Mouse (Mus musculus) liver, embryonic 16.5 days (tissue): ENCODE results near the gene Plcb4. TPM values are rescaled to one million over a fixed set of nuclear protein-coding genes. Genes with fewer than 3 reads are reported as not detected.
A peak's percentile ranks its signal among the peaks of the same experiment; 100 is the strongest.

Source experiments
- ATAC-seq: fragments of 200-750 bp; cut with Nextera tagmentation; 2 replicates; pipeline ENCODE4 v1.8.0; 2017; ENCODE audit warnings: low read depth, mild to moderate bottlenecking, moderate number of reproducible peaks, moderate library complexity
- H3K27ac ChIP-seq: fragments of 300-500 bp; sonication (generic); 2 replicates; pipeline ENCODE4 v1.5.1; 2014; ENCODE audit warnings: mild to moderate bottlenecking, low read length
- H3K27me3 ChIP-seq: fragments of 300-500 bp; sonication (generic); 2 replicates; pipeline ENCODE4 v1.6.1; 2014; ENCODE audit warnings: low read depth, low read length, mixed read lengths; ENCODE audit not compliant: control insufficient read depth, insufficient read depth
- H3K36me3 ChIP-seq: fragments of 300-500 bp; sonication (generic); 2 replicates; pipeline ENCODE4 v1.6.1; 2014; ENCODE audit warnings: mild to moderate bottlenecking; ENCODE audit not compliant: control insufficient read depth, insufficient read depth
- H3K4me1 ChIP-seq: fragments of 300-500 bp; sonication (generic); 2 replicates; pipeline ENCODE4 v1.6.1; 2014; ENCODE audit warnings: low read depth, low read length, mixed read lengths; ENCODE audit not compliant: control insufficient read depth
- H3K4me2 ChIP-seq: fragments of 300-500 bp; sonication (generic); 2 replicates; pipeline ENCODE4 v1.6.1; 2014; ENCODE audit warnings: low read depth, low read length, mixed read lengths
- H3K4me3 ChIP-seq: fragments of 300-500 bp; sonication (generic); 2 replicates; pipeline ENCODE4 v1.5.1; 2014; ENCODE audit warnings: low read depth, mild to moderate bottlenecking, low read length
- H3K9ac ChIP-seq: fragments of 300-500 bp; sonication (generic); 2 replicates; pipeline ENCODE4 v1.6.1; 2014; ENCODE audit warnings: low read depth, low read length
- H3K9me3 ChIP-seq: fragments of 300-500 bp; sonication (generic); replicated peaks from 2 replicates; pipeline ENCODE4 v1.6.1; 2016; ENCODE audit warnings: low read length; ENCODE audit not compliant: control insufficient read depth
- WGBS: fragments of 180-500 bp; shearing (Covaris S2); extraction: QIAGEN DNeasy Blood & Tissue Kit; methylation state at CpG from one replicate; pipeline ENCODE4 v1.1.7; 2014; ENCODE audit not compliant: insufficient replicate concordance; 5-methylcytosine and 5-hydroxymethylcytosine counted together
- polyA plus RNA-seq: library from polyadenylated mRNA; unstranded; fragments of >200 nt; fragmentation: Nextera tagmentation; extraction: Ambion mirVana; gene quantifications from 2 replicates; pipeline ENCODE4 v1.2.1, GENCODE M21; 2015

The Plcb4 gene
- polyA plus RNA-seq, 1 experiment from 2014 or later, result 2.3 TPM

- no peak overlapping the region for H3K4me2 ChIP-seq
- WGBS, result 60% methylated on average over 5 of the region's 5 CpGs
- no peak overlapping the region for H3K9ac ChIP-seq
- ATAC-seq, result no peak
- H3K9me3 ChIP-seq, result no peaks in the 10 kb centered on the region
- H3K4me1 ChIP-seq, result no peaks in the 10 kb centered on the region
- no peak overlapping the region for H3K27ac ChIP-seq
- H3K36me3 ChIP-seq, result no peaks in the 10 kb centered on the region
- H3K27me3 ChIP-seq, result no peaks in the 10 kb centered on the region
- no peak overlapping the region for H3K4me3 ChIP-seq
Observed at GRCm38 (mm10) chr2:135722109-135722508, 63.3 kb downstream of the Plcb4 start.

- no peaks in the 10 kb centered on the region for H3K4me1 ChIP-seq
- H3K27ac ChIP-seq, result no peak overlapping the region
- no peak overlapping the region for H3K9ac ChIP-seq
- no peak overlapping the region for H3K4me2 ChIP-seq
- no peak overlapping the region for H3K4me3 ChIP-seq
- H3K9me3 ChIP-seq, result no peaks in the 10 kb centered on the region
- ATAC-seq, result no peak
- H3K27me3 ChIP-seq, result no peaks in the 10 kb centered on the region
- WGBS, result 86% methylated on average over 6 of the region's 6 CpGs
- no peaks in the 10 kb centered on the region for H3K36me3 ChIP-seq
Observed at GRCm38 (mm10) chr2:135723387-135723786, 64.6 kb downstream of the Plcb4 start.

GRCm38 (mm10) chr2:135724489-135724888 is 65.7 kb downstream of the Plcb4 start:
- no peak overlapping the region for H3K9ac ChIP-seq
- H3K36me3 ChIP-seq, result no peaks in the 10 kb centered on the region
- no peaks in the 10 kb centered on the region for H3K4me1 ChIP-seq
- no peaks in the 10 kb centered on the region for H3K9me3 ChIP-seq
- H3K27me3 ChIP-seq, result no peaks in the 10 kb centered on the region
- no peak for ATAC-seq
- no peak overlapping the region for H3K4me3 ChIP-seq
- no peak overlapping the region for H3K4me2 ChIP-seq
- WGBS, result 76% methylated on average over 10 of the region's 10 CpGs
- no peak overlapping the region for H3K27ac ChIP-seq

- H3K36me3 ChIP-seq, result no peaks in the 10 kb centered on the region
- ATAC-seq, result peak; percentile 56; the same call in 1 of the 2 replicates
- H3K4me2 ChIP-seq, result no peak overlapping the region
- no peak overlapping the region for H3K9ac ChIP-seq
- no peaks in the 10 kb centered on the region for H3K9me3 ChIP-seq
- H3K27ac ChIP-seq, result peak overlapping the region; percentile 67
- no peak overlapping the region for H3K4me3 ChIP-seq
- 21% methylated on average over 4 of the region's 4 CpGs for WGBS
- H3K27me3 ChIP-seq, result no peaks in the 10 kb centered on the region
- no peaks in the 10 kb centered on the region for H3K4me1 ChIP-seq
Observed at GRCm38 (mm10) chr2:135725362-135725761, 66.6 kb downstream of the Plcb4 start.

- ATAC-seq, result no peak
- no peaks in the 10 kb centered on the region for H3K36me3 ChIP-seq
- H3K27me3 ChIP-seq, result no peaks in the 10 kb centered on the region
- WGBS, result 72% methylated on average over 9 of the region's 9 CpGs
- H3K9me3 ChIP-seq, result no peaks in the 10 kb centered on the region
- no peak overlapping the region for H3K4me3 ChIP-seq
- H3K9ac ChIP-seq, result no peak overlapping the region
- H3K4me1 ChIP-seq, result no peaks in the 10 kb centered on the region
- H3K4me2 ChIP-seq, result no peak overlapping the region
- no peak overlapping the region for H3K27ac ChIP-seq
Observed at GRCm38 (mm10) chr2:135727088-135727487, 68.3 kb downstream of the Plcb4 start.

GRCm38 (mm10) chr2:135727925-135728324 is 69.1 kb downstream of the Plcb4 start:
- no peak overlapping the region for H3K27ac ChIP-seq
- no peaks in the 10 kb centered on the region for H3K27me3 ChIP-seq
- no peaks in the 10 kb centered on the region for H3K36me3 ChIP-seq
- 52% methylated on average over 4 of the region's 4 CpGs for WGBS
- no peak overlapping the region for H3K9ac ChIP-seq
- peaks cover 2% of the 10 kb centered on the region; the same call in 1 of the 2 replicates for H3K4me1 ChIP-seq
- H3K4me3 ChIP-seq, result no peak overlapping the region
- no peak for ATAC-seq
- H3K4me2 ChIP-seq, result no peak overlapping the region
- no peaks in the 10 kb centered on the region for H3K9me3 ChIP-seq

- Histone ChIP-seq H3K9me3 (no peaks in the 10 kb centered on the region), H3K4me2 (no peak overlapping the region), H3K27me3 (no peaks in the 10 kb centered on the region), H3K4me1 (peaks cover 2% of the 10 kb centered on the region; the same call in 1 of the 2 replicates), H3K9ac (no peak overlapping the region), H3K36me3 (no peaks in the 10 kb centered on the region), H3K27ac (no peak overlapping the region), H3K4me3 (no peak overlapping the region)
- 39% methylated on average over 6 of the region's 6 CpGs for WGBS
- ATAC-seq, result peak; percentile 63; the same call in 1 of the 2 replicates
Observed at GRCm38 (mm10) chr2:135731591-135731990, 72.8 kb downstream of the Plcb4 start.

- no peak for ATAC-seq
- H3K27ac ChIP-seq, result no peak overlapping the region
- H3K9me3 ChIP-seq, result no peaks in the 10 kb centered on the region
Observed at GRCm38 (mm10) chr2:135732651-135733050, 73.8 kb downstream of the Plcb4 start.

GRCm38 (mm10) chr2:135733926-135734510 is 75.2 kb downstream of the Plcb4 start:
- Histone ChIP-seq H3K4me1 (peaks cover 2% of the 10 kb centered on the region; the same call in 1 of the 2 replicates), H3K36me3 (no peaks in the 10 kb centered on the region), H3K9me3 (no peaks in the 10 kb centered on the region), H3K27me3 (no peaks in the 10 kb centered on the region), H3K4me2 (no peak overlapping the region), H3K4me3 (no peak overlapping the region), H3K27ac (no peak overlapping the region), H3K9ac (no peak overlapping the region)
- ATAC-seq, result no peak
- 55% methylated on average over 10 of the region's 10 CpGs for WGBS

More at GRCm38 (mm10) chr2:135732651-135733050, 73.8 kb downstream of the Plcb4 start:
- Histone ChIP-seq H3K27me3 (no peaks in the 10 kb centered on the region), H3K9ac (no peak overlapping the region), H3K36me3 (no peaks in the 10 kb centered on the region), H3K4me2 (no peak overlapping the region), H3K4me1 (peaks cover 2% of the 10 kb centered on the region; the same call in 1 of the 2 replicates), H3K4me3 (no peak overlapping the region)
- 28% methylated on average over 4 of the region's 4 CpGs for WGBS
